Mouse (Mus musculus): Measurements from ENCODE around the gene Tesk2.

GRCm38 (mm10) chr4:116721098-116721628 lies 415 bp downstream of the Tesk2 start:
- TF ChIP-seq CTCF (IDR thresholded peaks at IDR 0.05; ENCODE audit: low read depth, low read length) = no peak
- no peak for TF ChIP-seq GATA2 (IDR thresholded peaks at IDR 0.05; ENCODE audit: borderline replicate concordance, low read depth, low read length)

Measured in G1E (cell line).